Mouse (Mus musculus): ENCODE results near the gene Ralgps1.

The Ralgps1 gene

GRCm38 (mm10) chr2:33363890-33364289 lies 7.4 kb downstream of the Ralgps1 start:
- no peak for DNase-seq (ENCODE audit: low read depth in 2 of 2, low spot score in 2 of 2)

- no peak for DNase-seq (ENCODE audit: low read depth in 2 of 2, low spot score in 2 of 2)
Measured at GRCm38 (mm10) chr2:33361139-33361716, 10.1 kb downstream of the Ralgps1 start.

DNA sequence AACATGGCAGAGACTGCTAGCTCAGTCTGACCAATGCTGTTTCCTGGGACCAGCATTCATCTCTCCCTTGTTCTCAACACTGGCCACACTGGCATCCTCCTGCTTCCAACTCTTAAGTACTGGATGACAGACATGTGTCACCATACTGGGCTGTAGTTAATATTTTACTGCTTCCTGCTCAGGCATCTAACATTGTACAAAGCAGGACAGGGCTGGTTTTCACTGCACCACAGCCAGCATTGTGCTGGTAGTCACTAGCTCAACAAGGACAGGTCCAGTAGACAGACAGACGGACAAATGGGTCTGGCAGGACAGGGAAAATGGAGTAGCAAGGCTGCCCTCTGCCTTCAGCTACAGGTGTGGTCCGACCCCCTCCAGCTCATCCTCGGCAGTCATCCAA lies 10.7 kb downstream of the Ralgps1 start:
- DNase-seq (ENCODE audit: low read depth in 2 of 2, low spot score in 2 of 2) = no peak

DNA sequence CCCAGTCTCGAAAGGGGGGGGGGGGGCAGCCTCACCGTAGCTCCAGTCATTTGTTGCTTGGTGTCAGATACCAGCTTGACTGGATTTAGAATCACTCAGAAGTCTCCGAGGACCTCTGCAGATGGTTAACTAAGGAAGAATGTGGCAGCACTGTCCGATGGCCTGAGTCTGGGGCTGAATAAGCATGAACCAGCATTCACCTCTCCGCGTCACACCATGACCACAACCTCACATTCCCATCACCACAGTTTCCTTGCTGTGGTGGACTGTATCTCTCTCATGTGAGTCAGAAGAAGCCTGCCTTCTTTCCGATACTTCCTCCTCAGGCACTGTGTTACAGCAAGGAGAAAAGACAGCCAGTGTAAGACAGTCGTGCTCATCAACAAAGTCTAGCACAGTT lies 12.1 kb downstream of the Ralgps1 start:
- no peak for DNase-seq (ENCODE audit: low read depth in 2 of 2, low spot score in 2 of 2)

DNA sequence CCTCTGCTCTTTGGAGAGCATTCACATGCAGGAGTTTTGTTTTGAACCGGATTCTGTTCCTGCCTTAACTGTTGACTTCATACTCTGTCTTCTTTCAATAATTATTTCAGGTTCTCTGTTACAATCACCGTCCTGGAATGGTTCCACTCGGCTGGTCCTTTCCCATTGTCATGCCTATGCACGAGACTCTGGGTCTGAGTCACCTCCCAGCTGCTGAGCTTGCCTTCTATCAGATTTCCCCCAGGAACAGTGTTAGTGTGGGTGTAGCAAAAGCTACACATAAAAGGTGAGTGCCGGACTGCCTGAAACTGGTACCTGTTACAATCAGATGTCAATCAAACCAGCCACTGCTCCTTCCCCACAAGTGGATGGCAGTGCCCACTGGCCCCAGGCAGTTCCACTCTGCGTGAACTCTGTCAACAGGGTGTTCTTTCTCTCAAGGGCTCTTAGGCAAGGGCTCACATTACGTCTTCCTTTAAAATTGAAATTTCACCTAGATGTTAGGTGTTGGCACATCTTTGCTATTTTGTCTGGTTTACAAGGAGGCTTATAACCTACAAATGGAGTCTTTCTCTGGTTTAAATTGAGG lies 13.9 kb downstream of the Ralgps1 start:
- DNase-seq (ENCODE audit: low read depth in 2 of 2, low spot score in 2 of 2) = no peak

DNA sequence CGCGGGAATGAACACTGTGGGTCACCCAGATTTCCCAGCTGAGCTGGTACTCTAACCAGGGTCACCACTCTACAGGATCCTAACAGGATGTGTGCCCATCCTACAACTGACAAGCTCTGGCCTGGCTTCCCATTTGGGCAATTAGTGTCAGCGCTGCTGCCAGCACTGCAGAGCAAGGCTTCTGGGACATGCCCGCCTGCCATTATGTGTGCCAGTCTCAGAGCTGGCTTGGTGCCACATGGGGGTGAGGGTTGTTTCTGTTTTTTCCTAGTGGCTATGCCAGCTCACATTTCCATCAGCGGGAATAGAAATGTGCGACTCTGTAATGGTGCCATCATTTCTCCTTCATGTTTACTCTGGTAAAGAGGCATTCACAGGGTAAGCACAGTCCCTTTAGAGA lies 15.7 kb downstream of the Ralgps1 start:
- DNase-seq (ENCODE audit: low read depth in 2 of 2, low spot score in 2 of 2) = no peak

DNA sequence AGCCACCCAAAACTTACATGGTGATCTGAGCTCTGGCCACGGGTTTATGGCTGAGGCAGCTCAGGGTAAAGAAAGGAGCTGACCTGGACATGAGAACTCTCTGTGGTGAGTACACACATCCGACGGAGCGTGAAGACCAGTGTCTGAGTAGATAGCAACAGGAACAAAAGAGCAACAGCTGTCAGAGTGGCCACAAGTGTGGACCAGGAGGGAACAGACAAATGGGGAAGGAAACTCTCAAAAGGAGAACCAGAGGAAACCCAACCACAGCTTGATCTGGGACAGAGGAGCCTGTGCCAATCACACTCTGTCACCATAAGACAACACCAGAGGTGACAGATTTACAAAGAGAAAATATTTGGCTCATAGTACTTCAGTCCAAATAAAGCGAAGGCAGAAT lies 17.9 kb downstream of the Ralgps1 start:
- DNase-seq (ENCODE audit: low read depth in 2 of 2, low spot score in 2 of 2) = no peak

GRCm38 (mm10) chr2:33351449-33351848 lies 19.8 kb downstream of the Ralgps1 start:
- DNase-seq (ENCODE audit: low read depth in 2 of 2, low spot score in 2 of 2) = no peak

DNA sequence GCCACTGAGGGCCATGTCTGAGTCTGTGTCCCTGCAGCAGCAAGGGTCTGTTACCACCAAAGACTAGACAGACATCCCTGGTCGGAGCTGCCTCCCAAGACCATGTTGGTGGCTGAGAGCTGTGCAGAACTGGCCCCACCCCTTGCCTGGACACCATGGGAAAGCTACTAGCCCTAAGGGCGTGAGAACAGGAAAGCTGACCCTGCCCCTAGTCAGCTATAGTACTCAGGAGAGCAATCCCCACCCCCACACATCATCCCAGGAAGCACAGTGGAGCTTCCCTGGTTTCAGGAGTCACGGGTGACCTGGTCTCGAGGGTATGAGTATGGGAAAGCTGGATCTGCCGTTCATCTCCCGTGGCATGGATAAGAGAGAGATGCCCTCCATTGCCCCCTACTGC lies 20.4 kb downstream of the Ralgps1 start:
- DNase-seq (ENCODE audit: low read depth in 2 of 2, low spot score in 2 of 2) = no peak

DNA sequence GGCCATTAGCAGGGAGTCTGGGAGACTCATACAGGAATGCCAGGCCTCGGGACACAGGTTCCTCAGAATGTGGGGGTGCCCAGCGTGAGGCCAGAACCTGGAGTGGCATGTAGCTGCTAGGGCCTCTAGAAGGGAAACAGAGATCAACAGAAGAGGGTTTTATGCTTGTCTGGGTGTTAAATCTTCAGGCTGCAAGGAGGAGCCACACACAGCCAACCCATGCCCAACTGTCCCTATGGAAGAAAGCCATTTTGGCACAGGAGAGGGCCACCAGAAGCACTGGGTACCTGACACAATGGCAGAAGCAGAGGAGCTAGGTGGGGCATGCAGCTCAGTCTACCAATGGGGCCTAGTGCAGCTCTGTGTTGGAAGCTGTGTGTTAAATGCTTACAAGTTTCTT lies 21.7 kb downstream of the Ralgps1 start:
- DNase-seq (ENCODE audit: low read depth in 2 of 2, low spot score in 2 of 2) = no peak

GRCm38 (mm10) chr2:33349081-33349480 lies 22.2 kb downstream of the Ralgps1 start:
- DNase-seq (ENCODE audit: low read depth in 2 of 2, low spot score in 2 of 2) = peak; percentile 45 to 73

- no peak for DNase-seq (ENCODE audit: low read depth in 2 of 2, low spot score in 2 of 2)
Measured at GRCm38 (mm10) chr2:33348260-33348659, 23.0 kb downstream of the Ralgps1 start.

GRCm38 (mm10) chr2:33347607-33348006 lies 23.7 kb downstream of the Ralgps1 start:
- DNase-seq (ENCODE audit: low read depth in 2 of 2, low spot score in 2 of 2) = peak in 1 of 2 experiments; percentile 38

- DNase-seq (ENCODE audit: low read depth in 2 of 2, low spot score in 2 of 2) = no peak
Measured at GRCm38 (mm10) chr2:33346749-33347148, 24.5 kb downstream of the Ralgps1 start.

- no peak for DNase-seq (ENCODE audit: low read depth in 2 of 2, low spot score in 2 of 2)
Measured at GRCm38 (mm10) chr2:33345956-33346355, 25.3 kb downstream of the Ralgps1 start.

DNA sequence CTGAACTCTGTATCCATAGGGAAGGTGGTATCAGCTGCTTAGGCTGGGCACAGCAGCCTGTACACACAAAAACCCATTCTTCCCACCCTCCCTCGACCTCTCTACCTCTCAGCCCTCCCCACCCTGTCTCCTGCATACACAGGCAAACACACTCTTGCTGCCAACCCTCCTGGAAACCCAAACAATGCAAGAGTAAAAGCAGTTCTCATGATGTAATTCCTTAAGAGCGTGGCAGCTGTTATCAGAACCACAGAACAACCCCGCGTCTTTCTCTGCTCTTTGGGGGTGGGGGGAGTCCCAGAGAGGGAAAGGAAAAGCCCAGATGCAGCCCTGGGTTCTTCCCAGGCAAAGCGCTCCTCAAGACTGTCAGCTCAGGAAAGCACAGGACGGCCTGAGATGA lies 25.8 kb downstream of the Ralgps1 start:
- DNase-seq (ENCODE audit: low read depth in 2 of 2, low spot score in 2 of 2) = no peak

- no peak for DNase-seq (ENCODE audit: low read depth in 2 of 2, low spot score in 2 of 2)
Measured at GRCm38 (mm10) chr2:33343413-33343812, 27.9 kb downstream of the Ralgps1 start.

- no peak for DNase-seq (ENCODE audit: low read depth in 2 of 2, low spot score in 2 of 2)
Measured at GRCm38 (mm10) chr2:33342148-33342547, 29.1 kb downstream of the Ralgps1 start.

DNA sequence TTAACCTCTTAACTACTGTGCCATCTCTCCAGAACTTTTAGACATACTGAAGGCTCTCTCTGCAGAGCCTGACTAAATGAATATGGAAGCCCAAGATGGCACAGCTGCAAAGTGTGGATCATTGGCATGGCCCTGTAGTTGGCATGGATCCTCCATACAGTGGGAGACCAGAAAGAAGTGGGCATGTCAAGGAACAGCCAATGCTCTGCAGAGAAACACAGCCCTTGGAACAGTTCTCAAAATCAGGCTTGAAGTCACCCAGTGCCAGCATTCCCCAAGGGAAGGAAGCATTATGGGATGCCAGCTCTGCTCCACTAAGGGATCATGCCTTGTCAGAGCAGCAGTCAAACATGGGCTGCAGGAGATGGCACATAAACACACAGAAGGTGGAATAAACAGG lies 35.5 kb downstream of the Ralgps1 start:
- DNase-seq (ENCODE audit: low read depth in 2 of 2, low spot score in 2 of 2) = no peak

GRCm38 (mm10) chr2:33329622-33330021 lies 41.7 kb downstream of the Ralgps1 start:
- DNase-seq (ENCODE audit: low read depth in 2 of 2, low spot score in 2 of 2) = no peak

DNA sequence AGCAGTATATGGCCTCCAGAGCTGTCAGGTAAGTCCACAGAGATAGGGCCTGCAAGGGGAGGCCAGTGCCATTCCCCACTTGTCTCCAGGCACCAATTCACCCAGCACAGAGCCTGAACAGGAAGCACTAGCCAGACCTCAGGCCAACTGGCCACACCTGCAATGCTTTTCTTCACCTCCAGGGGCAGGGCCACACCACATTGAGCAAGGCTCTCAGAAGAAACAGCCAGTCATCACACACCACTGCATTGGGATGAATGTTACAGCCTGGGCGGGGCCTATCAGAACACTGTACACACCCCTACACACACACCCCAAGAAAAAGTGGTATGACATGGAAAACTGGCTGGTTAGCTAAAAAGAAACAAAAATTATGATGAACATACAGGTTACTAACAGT lies 42.3 kb downstream of the Ralgps1 start:
- peak in 1 of 2 experiments; percentile 30 for DNase-seq (ENCODE audit: low read depth in 2 of 2, low spot score in 2 of 2)

DNA sequence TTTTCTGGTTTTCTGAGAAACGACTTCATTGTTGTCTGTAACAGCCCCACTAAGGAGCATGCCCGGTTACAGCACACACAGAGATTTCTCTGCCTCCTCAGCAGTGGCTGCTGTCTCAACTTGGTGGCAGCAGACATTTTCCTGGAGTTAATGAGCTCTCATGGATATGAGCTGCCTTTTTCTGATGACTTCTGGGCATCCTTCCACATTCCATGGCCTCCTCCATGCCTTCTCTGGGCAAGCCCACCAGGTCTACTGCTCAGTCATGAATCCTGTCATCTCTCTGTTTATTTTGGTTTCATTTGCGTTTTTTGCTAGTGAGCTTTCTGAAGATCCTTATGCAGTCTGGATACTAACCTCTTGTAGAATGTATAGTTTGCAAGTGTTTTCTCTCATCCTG lies 45.9 kb downstream of the Ralgps1 start:
- DNase-seq (ENCODE audit: low read depth in 2 of 2, low spot score in 2 of 2) = no peak

Measured in CD8-positive naive resting alpha-beta T cell, adult 2 months (primary cell).